Mouse (Mus musculus) heart, embryonic 14.5 days (tissue): ENCODE results near the gene Cplane1. TPM values are rescaled to one million over a fixed set of nuclear protein-coding genes. Genes with fewer than 3 reads are reported as not detected.
"Not testable (repeated sequence)": the region's sequence is repeated elsewhere in the genome, so short reads cannot be mapped to it uniquely, and the experiment has no call there.

Experiments
- ATAC-seq: fragments of 200-750 bp; cut with Nextera tagmentation; 2 replicates; pipeline ENCODE4 v1.8.0; 2017; ENCODE audit warnings: low read depth, moderate TSS enrichment; ENCODE audit not compliant: insufficient number of reproducible peaks, insufficient read depth, low FRiP score
- H3K27ac ChIP-seq, 2 experiments: fragments of 200-500 bp in 1 of 2; fragments of 300-500 bp in 1 of 2; sonication (generic) in 1 of 2; replicated peaks in 1 of 2; 2 replicates each; pipeline ENCODE4 v1.5.1; 2012 to 2014; ENCODE audit warnings: low read depth in 2 of 2, low read length in 2 of 2, control low read depth in 1 of 2, mild to moderate bottlenecking in 1 of 2, mixed read lengths in 1 of 2; ENCODE audit not compliant: control insufficient read depth in 1 of 2, insufficient read depth in 1 of 2
- H3K27me3 ChIP-seq: fragments of 300-500 bp; sonication (generic); 2 replicates; pipeline ENCODE4 v1.6.1; 2014; ENCODE audit warnings: mild to moderate bottlenecking, low read length, control low read depth; ENCODE audit not compliant: control insufficient read depth, insufficient read depth
- H3K36me3 ChIP-seq: fragments of 300-500 bp; sonication (generic); 2 replicates; pipeline ENCODE4 v1.6.1; 2014; ENCODE audit warnings: mild to moderate bottlenecking, control low read depth, low read length, mixed read lengths; ENCODE audit not compliant: control insufficient read depth, insufficient read depth
- H3K4me1 ChIP-seq, 2 experiments: fragments of 200-500 bp in 1 of 2; fragments of 300-500 bp in 1 of 2; sonication (generic) in 1 of 2; 2 replicates each; pipeline ENCODE4 v1.6.1; 2012 to 2014; ENCODE audit warnings: low read length in 2 of 2, control low read depth in 1 of 2, mixed read lengths in 1 of 2; ENCODE audit not compliant: control insufficient read depth in 2 of 2, insufficient read depth in 2 of 2
- H3K4me2 ChIP-seq: fragments of 300-500 bp; sonication (generic); 2 replicates; pipeline ENCODE4 v1.6.1; 2014; ENCODE audit warnings: mild to moderate bottlenecking, low read length
- H3K4me3 ChIP-seq, 2 experiments: fragments of 200-500 bp in 1 of 2; fragments of 300-500 bp in 1 of 2; sonication (generic) in 1 of 2; 2 replicates each; pipeline ENCODE4 v1.5.1; 2012 to 2014; ENCODE audit warnings: low read length in 2 of 2, mild to moderate bottlenecking in 2 of 2, control low read depth in 1 of 2, low read depth in 1 of 2, moderate library complexity in 1 of 2; ENCODE audit not compliant: control insufficient read depth in 1 of 2, insufficient read depth in 1 of 2
- H3K9ac ChIP-seq: fragments of 300-500 bp; sonication (generic); 2 replicates; pipeline ENCODE4 v1.6.1; 2014; ENCODE audit warnings: mild to moderate bottlenecking, low read length
- H3K9me3 ChIP-seq: fragments of 300-500 bp; sonication (generic); 2 replicates; pipeline ENCODE4 v1.6.1; 2016; ENCODE audit warnings: low read length, control low read depth; ENCODE audit not compliant: control insufficient read depth
- WGBS: fragments of 180-500 bp; shearing (Covaris S2); extraction: QIAGEN DNeasy Blood & Tissue Kit; methylation state at CpG from one replicate; pipeline ENCODE4 v1.1.7; 2014; 5-methylcytosine and 5-hydroxymethylcytosine counted together
- polyA plus RNA-seq: library from polyadenylated mRNA; unstranded; fragments of >200 nt; fragmentation: Nextera tagmentation; extraction: Ambion mirVana; gene quantifications from 2 replicates; pipeline ENCODE4 v1.2.1, GENCODE M21; 2014

Cplane1 gene
- polyA plus RNA-seq, 1 experiment from 2014 or later, result 8.4 TPM

- WGBS, result 86% methylated on average over 3 of the region's 3 CpGs
- Histone ChIP-seq H3K36me3 (peaks cover 86% of the 10 kb centered on the region), H3K27ac (no peak overlapping the region), H3K4me3 (no peak overlapping the region), H3K4me2 (no peak overlapping the region), H3K9me3 (no peaks in the 10 kb centered on the region), H3K4me1 (no peaks in the 10 kb centered on the region), H3K9ac (no peak overlapping the region), H3K27me3 (no peaks in the 10 kb centered on the region)
- ATAC-seq, result no peak
Observed at GRCm38 (mm10) chr15:8190435-8190834, 21.5 kb downstream of the Cplane1 start.

- Histone ChIP-seq H3K27me3 (no peaks in the 10 kb centered on the region), H3K36me3 (peaks cover 63% of the 10 kb centered on the region), H3K9ac (no peak overlapping the region), H3K4me1 (no peaks in the 10 kb centered on the region), H3K9me3 (no peaks in the 10 kb centered on the region), H3K4me2 (no peak overlapping the region), H3K4me3 (no peak overlapping the region), H3K27ac (no peak overlapping the region)
- ATAC-seq, result no peak
Observed at GRCm38 (mm10) chr15:8200317-8200716, 31.4 kb downstream of the Cplane1 start.

DNA sequence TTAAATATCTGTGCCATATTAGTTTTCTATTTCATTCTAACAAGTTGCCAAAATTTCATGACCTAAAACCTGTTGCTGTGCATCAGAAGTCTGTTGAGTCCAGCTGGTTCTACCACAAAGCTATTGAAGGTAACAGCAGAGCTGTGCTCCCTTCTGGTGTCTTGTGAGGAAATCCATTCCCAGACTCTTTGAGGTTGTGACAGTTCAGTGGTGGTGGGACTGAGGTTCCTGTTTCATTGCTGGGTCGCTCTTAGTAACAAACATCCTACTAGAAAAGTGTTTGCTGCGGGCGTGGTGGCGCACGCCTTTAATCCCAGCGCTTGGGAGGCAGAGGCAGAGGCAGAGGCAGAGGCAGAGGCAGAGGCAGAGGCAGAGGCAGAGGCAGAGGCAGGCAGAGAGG lies 39.5 kb downstream of the Cplane1 start:
- Histone ChIP-seq H3K36me3 (peaks cover 54% of the 10 kb centered on the region), H3K4me3 (no peak overlapping the region), H3K27ac (no peak overlapping the region), H3K4me2 (no peak overlapping the region), H3K9ac (no peak overlapping the region), H3K4me1 (no peaks in the 10 kb centered on the region), H3K9me3 (no peaks in the 10 kb centered on the region), H3K27me3 (no peaks in the 10 kb centered on the region)
- 93% methylated on average over 6 of the region's 6 CpGs for WGBS
- ATAC-seq, result no peak

DNA sequence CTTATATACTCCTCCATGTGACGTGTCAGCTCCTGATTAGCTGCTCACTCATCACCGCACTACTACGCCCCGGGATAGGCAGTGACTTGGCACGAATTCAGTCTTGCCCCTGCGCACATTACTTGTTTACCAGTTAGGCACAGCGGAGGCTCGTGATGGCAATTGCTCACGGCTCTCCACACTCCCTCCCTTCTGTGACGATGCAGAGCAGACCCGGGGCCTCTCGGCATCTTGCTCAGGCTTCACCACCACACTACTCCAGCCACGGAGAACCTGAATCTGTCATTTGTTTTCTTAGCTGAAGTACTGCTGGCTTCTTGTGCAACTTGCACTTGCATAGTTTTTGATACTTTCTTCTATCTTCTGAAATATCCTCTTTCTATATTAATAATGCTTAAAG lies 45.9 kb downstream of the Cplane1 start:
- Histone ChIP-seq H3K27ac (no peak overlapping the region), H3K4me3 (no peak overlapping the region), H3K9ac (no peak overlapping the region), H3K4me1 (no peaks in the 10 kb centered on the region), H3K27me3 (no peaks in the 10 kb centered on the region), H3K4me2 (no peak overlapping the region), H3K9me3 (no peaks in the 10 kb centered on the region), H3K36me3 (peaks cover 75% of the 10 kb centered on the region)
- 85% methylated on average over 13 of the region's 13 CpGs for WGBS
- no peak for ATAC-seq

DNA sequence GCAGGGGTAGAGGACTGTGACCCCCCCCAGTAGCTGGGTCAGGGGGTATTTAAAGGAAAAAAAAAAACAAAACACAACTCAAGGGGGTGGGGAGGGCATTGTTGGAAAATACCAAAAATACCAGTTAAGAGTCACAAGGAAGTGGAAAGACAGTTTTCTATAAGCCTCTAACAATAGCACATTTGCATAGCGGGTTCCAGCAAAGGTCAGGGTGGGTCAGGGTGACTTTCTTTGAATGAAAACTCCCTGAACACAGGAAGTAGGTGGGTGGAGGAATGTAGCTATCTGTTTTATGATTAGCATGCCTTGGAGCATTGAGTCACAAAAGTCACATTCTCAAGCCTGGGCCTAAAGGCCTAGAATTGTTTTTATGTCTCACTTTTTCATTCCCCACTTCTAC lies 65.3 kb downstream of the Cplane1 start:
- H3K27ac ChIP-seq, H3K9me3 ChIP-seq, H3K4me3 ChIP-seq, H3K4me2 ChIP-seq, H3K4me1 ChIP-seq, ATAC-seq, H3K27me3 ChIP-seq, H3K9ac ChIP-seq: not testable (repeated sequence)
- 73% methylated on average over 1 of the region's 1 CpGs for WGBS
- peaks cover 78% of the 10 kb centered on the region for H3K36me3 ChIP-seq

DNA sequence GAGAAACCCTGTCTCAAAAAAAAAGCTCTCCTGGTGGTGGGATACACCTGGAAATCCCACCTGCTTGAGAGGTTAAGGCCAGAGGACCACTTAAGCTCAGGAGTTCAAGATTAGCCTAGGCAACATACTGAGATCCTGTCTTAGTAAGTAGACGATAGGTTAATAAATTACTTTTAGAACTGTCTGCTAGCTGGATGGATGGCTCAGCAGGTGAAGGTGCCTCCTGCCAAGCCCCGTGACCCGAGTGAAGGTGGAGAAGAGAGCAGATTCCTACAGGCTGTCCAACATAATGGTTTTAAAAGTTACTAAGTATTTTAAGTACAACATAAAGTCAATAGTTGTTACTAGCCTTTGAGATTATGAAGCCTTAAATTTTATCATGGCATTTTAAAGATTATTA lies 97.0 kb downstream of the Cplane1 start:
- Histone ChIP-seq H3K4me2 (no peak overlapping the region), H3K4me1 (no peaks in the 10 kb centered on the region), H3K4me3 (no peak overlapping the region), H3K9ac (no peak overlapping the region), H3K27ac (no peak overlapping the region), H3K9me3 (no peaks in the 10 kb centered on the region), H3K27me3 (no peaks in the 10 kb centered on the region), H3K36me3 (peaks cover 84% of the 10 kb centered on the region)
- ATAC-seq, result no peak
- 88% methylated on average over 3 of the region's 3 CpGs for WGBS

GRCm38 (mm10) chr15:8267211-8267610 lies 98.3 kb downstream of the Cplane1 start:
- Histone ChIP-seq H3K36me3 (peaks cover 86% of the 10 kb centered on the region), H3K9me3 (no peaks in the 10 kb centered on the region), H3K4me1 (no peaks in the 10 kb centered on the region), H3K4me3 (no peak overlapping the region), H3K9ac (no peak overlapping the region), H3K27me3 (no peaks in the 10 kb centered on the region), H3K27ac (no peak overlapping the region), H3K4me2 (no peak overlapping the region)
- no peak for ATAC-seq
- WGBS, result 89% methylated on average over 3 of the region's 3 CpGs

DNA sequence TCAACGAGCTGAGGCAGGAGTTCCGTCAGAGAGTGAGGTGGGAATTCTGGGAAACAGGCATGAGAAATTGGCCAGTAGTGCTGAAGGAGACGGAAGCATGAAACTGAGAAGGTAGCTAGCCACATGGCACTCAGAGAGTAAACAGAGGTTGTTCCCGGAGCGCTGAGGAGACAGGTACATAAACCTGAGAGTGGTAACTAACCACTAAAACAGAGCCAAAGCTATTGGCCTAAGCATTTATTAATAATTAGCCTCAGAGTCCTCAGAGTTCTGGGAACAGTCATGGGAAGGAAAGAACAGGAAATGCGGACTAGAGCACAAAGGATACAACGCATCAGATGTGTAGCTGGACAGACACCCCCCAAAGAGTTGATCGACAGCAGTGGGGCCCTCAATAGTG lies 99.3 kb downstream of the Cplane1 start:
- H3K4me1 ChIP-seq, result no peaks in the 10 kb centered on the region
- 84% methylated on average over 8 of the region's 8 CpGs for WGBS
- H3K9me3 ChIP-seq, result no peaks in the 10 kb centered on the region
- no peak overlapping the region for H3K4me2 ChIP-seq
- no peak overlapping the region for H3K9ac ChIP-seq
- no peak overlapping the region for H3K4me3 ChIP-seq
- H3K27me3 ChIP-seq, result no peaks in the 10 kb centered on the region
- H3K27ac ChIP-seq, result no peak overlapping the region
- peaks cover 79% of the 10 kb centered on the region for H3K36me3 ChIP-seq
- no peak for ATAC-seq
